ENCODE assay signal across 9 mouse cellular contexts in the genomic region with DNA sequence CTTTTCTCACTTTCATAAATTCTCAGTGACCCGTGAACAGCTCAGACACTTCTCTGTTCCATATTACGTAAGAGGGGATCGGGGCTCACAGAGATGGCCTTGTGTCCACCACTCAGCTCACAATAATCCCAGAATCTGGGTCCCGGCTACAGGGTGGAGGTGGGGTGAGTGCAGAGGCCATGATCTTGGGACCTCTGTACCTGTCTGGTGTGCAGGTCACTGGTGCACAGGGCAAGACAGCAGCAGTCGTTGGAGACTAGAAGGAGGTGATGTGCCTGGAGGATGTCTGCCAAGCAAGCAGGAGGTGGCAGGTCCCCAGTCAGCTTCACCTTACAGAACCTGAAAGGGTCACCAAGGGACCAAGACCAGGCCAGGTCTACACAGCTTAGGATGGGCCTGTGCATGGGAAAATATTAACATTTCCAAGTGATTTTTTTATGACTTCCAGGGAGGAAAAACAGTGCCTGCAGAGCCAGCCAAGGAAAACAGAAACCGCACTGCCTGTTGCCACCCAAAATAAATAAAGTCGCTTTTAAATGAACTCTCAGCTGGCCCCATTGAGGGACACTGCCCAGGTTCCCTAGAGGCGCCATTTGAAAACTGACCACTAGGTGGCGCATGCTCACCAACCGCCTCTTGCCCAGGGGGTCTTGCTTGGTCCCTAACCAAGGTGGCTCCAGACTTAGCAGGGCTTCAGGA. TPM values are rescaled to one million over a fixed set of nuclear protein-coding genes. Genes with fewer than 3 reads are reported as not detected.
DNase-seq lines count a peak whose midpoint lies in the region; ATAC-seq and TF ChIP-seq lines count a peak whose summit lies in the region.
"Had no signal": no experiment of that assay in that cellular context is flagged by ENCODE, and none has a peak within 500 bp of the region (broad histone marks: within the 10 kb centered on the region; RNA-seq: fewer than 3 reads in every experiment).

No protein-coding gene starts in this region.

- H3K27me3 ChIP-seq in heart, embryonic 11.5 days (ENCODE audit: control insufficient read depth, insufficient read depth, low read length), result peaks cover 13% of the 10 kb centered on the region
- H3K27me3 ChIP-seq in hindbrain, embryonic 14.5 days (ENCODE audit: control insufficient read depth, insufficient read depth, low read length), result no peaks in the 10 kb centered on the region
- no peaks in the 10 kb centered on the region for H3K27me3 ChIP-seq in liver, embryonic 16.5 days (ENCODE audit: control insufficient read depth, insufficient read depth, low read depth, low read length)
- H3K27me3 ChIP-seq in small intestine, adult 2 months (ENCODE audit: control insufficient read depth, insufficient read depth, low read length), result no peaks in the 10 kb centered on the region

- no peak overlapping the region for H3K4me3 ChIP-seq in heart, embryonic 11.5 days (ENCODE audit: low read depth, low read length)
- no peak overlapping the region for H3K4me3 ChIP-seq in hindbrain, embryonic 14.5 days (replicated peaks; ENCODE audit: low read length)
- H3K4me3 ChIP-seq in liver, embryonic 16.5 days (ENCODE audit: low read depth, low read length), result no peak overlapping the region
- peak overlapping the region; percentile 72; the same call in 1 of the 2 replicates for H3K4me3 ChIP-seq in small intestine, adult 2 months (ENCODE audit: low read depth, low read length)
- H3K4me3 ChIP-seq: liver, embryonic 15.5 days had no signal

- TF ChIP-seq POLR2A in small intestine, adult 2 months (IDR thresholded peaks at IDR 0.05; ENCODE audit: low read depth, low read length), result no peak

- H3K9ac ChIP-seq in heart, embryonic 11.5 days (ENCODE audit: low read depth, low read length), result no peak overlapping the region
- H3K9ac ChIP-seq in hindbrain, embryonic 14.5 days, result no peak overlapping the region
- H3K9ac ChIP-seq in liver, embryonic 16.5 days (ENCODE audit: low read depth, low read length), result no peak overlapping the region
- H3K9ac ChIP-seq: liver, embryonic 15.5 days had no signal

- ATAC-seq in heart, embryonic 11.5 days (replicated peaks; ENCODE audit: insufficient number of reproducible peaks, low FRiP score, low TSS enrichment), result no peak
- ATAC-seq in erythroblast, adult 5-6 weeks (replicated peaks; ENCODE audit: low FRiP score, poor library complexity, severe bottlenecking), result peak; percentile 75; the same call in 1 of the 2 replicates
- ATAC-seq in hindbrain, embryonic 14.5 days (ENCODE audit: low FRiP score), result no peak
- ATAC-seq in liver, embryonic 16.5 days (ENCODE audit: low read depth), result 0 out of 2 replicates have a peak, but pooled peaks have one; percentile 16

- H3K27ac ChIP-seq in heart, embryonic 11.5 days (ENCODE audit: low read depth, low read length), result no peak overlapping the region
- H3K27ac ChIP-seq in hindbrain, embryonic 14.5 days, result no peak overlapping the region
- H3K27ac ChIP-seq in liver, embryonic 16.5 days (ENCODE audit: low read length), result no peak overlapping the region
- H3K27ac ChIP-seq in small intestine, adult 2 months (ENCODE audit: insufficient read depth, low read depth, low read length), result peak overlapping the region; percentile 95
- H3K27ac ChIP-seq: liver, embryonic 15.5 days had no signal

- H3K4me2 ChIP-seq in heart, embryonic 11.5 days, result no peak overlapping the region
- H3K4me2 ChIP-seq in hindbrain, embryonic 14.5 days (replicated peaks), result no peak overlapping the region
- H3K4me2 ChIP-seq in liver, embryonic 16.5 days (ENCODE audit: low read depth, low read length), result no peak overlapping the region
- H3K4me2 ChIP-seq: liver, embryonic 15.5 days had no signal

- peak; percentile 97 for DNase-seq in heart, adult 11 months
- DNase-seq in Muller cell, postnatal 12 days (ENCODE audit: inconsistent ontology term), result peak; percentile 56
- peak; percentile 47 for DNase-seq in hindbrain, embryonic 14.5 days (ENCODE audit: low spot score)
- DNase-seq in cerebellum, adult 9-11 months, result no peak

- no peaks in the 10 kb centered on the region for H3K9me3 ChIP-seq in heart, embryonic 11.5 days (replicated peaks; ENCODE audit: control insufficient read depth, low read length)
- H3K9me3 ChIP-seq in hindbrain, embryonic 14.5 days (ENCODE audit: control insufficient read depth, low read length), result no peaks in the 10 kb centered on the region
- no peaks in the 10 kb centered on the region for H3K9me3 ChIP-seq in liver, embryonic 16.5 days (replicated peaks; ENCODE audit: control insufficient read depth, low read length)
- H3K9me3 ChIP-seq: liver, embryonic 15.5 days had no signal

- H3K36me3 ChIP-seq in heart, embryonic 11.5 days (ENCODE audit: control insufficient read depth, insufficient read depth, low read length), result no peaks in the 10 kb centered on the region
- H3K36me3 ChIP-seq in hindbrain, embryonic 14.5 days (replicated peaks; ENCODE audit: control insufficient read depth, insufficient read depth), result no peaks in the 10 kb centered on the region
- H3K36me3 ChIP-seq in liver, embryonic 16.5 days (ENCODE audit: control insufficient read depth, insufficient read depth), result no peaks in the 10 kb centered on the region
- H3K36me3 ChIP-seq in small intestine, adult 2 months (ENCODE audit: control insufficient read depth, insufficient read depth, low read length), result peaks cover 11% of the 10 kb centered on the region
- H3K36me3 ChIP-seq: liver, embryonic 15.5 days had no signal

- TF ChIP-seq CTCF in small intestine, adult 2 months (IDR thresholded peaks at IDR 0.05; ENCODE audit: extremely low read depth, insufficient read length, insufficient replicate concordance, low read depth, low read length), result peak; percentile 91

- no peaks in the 10 kb centered on the region for H3K4me1 ChIP-seq in heart, embryonic 11.5 days (ENCODE audit: control insufficient read depth, insufficient read depth, low read length)
- H3K4me1 ChIP-seq in hindbrain, embryonic 14.5 days (replicated peaks; ENCODE audit: control insufficient read depth, insufficient read depth, low read length), result no peaks in the 10 kb centered on the region
- H3K4me1 ChIP-seq in liver, embryonic 16.5 days (ENCODE audit: control insufficient read depth, low read depth, low read length), result no peaks in the 10 kb centered on the region
- peaks cover 25% of the 10 kb centered on the region for H3K4me1 ChIP-seq in small intestine, adult 2 months (ENCODE audit: control insufficient read depth, insufficient read depth, insufficient read length, low read length)
- H3K4me1 ChIP-seq: liver, embryonic 15.5 days had no signal

- WGBS in heart, embryonic 11.5 days (ENCODE audit: insufficient replicate concordance), result 40% methylated on average over 10 of the region's 10 CpGs
- 48% methylated on average over 10 of the region's 10 CpGs for WGBS in hindbrain, embryonic 14.5 days
- WGBS in liver, embryonic 16.5 days (ENCODE audit: insufficient replicate concordance), result 35% methylated on average over 10 of the region's 10 CpGs
- 14% methylated on average over 10 of the region's 10 CpGs for WGBS in small intestine, adult 2 months

RNA-seq across cellular contexts. Expression of a gene that starts 0.7 kb away (rescaled TPM):
- polyA plus RNA-seq in heart, embryonic 11.5 days (2014; fragmentation: Nextera tagmentation; extraction: Ambion mirVana), result not detected in 2 replicates
- total RNA-seq in erythroblast, adult 5-6 weeks (2015; ENCODE audit: low replicate concordance), result 4.4 and 11.1 TPM in 2 replicates
- 3.0 and 6.4 TPM in 2 replicates for total RNA-seq in erythroblast, adult 5-6 weeks (2017; ENCODE audit: low replicate concordance)
- 0.27 TPM in 1 of 2 replicates, not detected in the other for polyA plus RNA-seq in hindbrain, embryonic 14.5 days (2014; fragmentation: Nextera tagmentation; extraction: Ambion mirVana)
- polyA plus RNA-seq in liver, embryonic 16.5 days (2015; fragmentation: Nextera tagmentation; extraction: Ambion mirVana), result 0.68 and 1.0 TPM in 2 replicates
- polyA plus RNA-seq in small intestine, adult 2 months (2012; rRNA removed), result 23.6 and 51.0 TPM in 2 replicates

RNA-seq across cellular contexts. Expression of a gene that starts 56.9 kb away (rescaled TPM):
- polyA plus RNA-seq in heart, embryonic 11.5 days (2014; fragmentation: Nextera tagmentation; extraction: Ambion mirVana), result 3.8 and 4.7 TPM in 2 replicates
- 0.96 TPM in 1 of 2 replicates, not detected in the other for total RNA-seq in erythroblast, adult 5-6 weeks (2015; ENCODE audit: low replicate concordance)
- not detected in 2 replicates for total RNA-seq in erythroblast, adult 5-6 weeks (2017; ENCODE audit: low replicate concordance)
- polyA plus RNA-seq in hindbrain, embryonic 14.5 days (2014; fragmentation: Nextera tagmentation; extraction: Ambion mirVana), result 5.3 and 5.4 TPM in 2 replicates
- polyA plus RNA-seq in liver, embryonic 16.5 days (2015; fragmentation: Nextera tagmentation; extraction: Ambion mirVana), result 0.13 and 0.14 TPM in 2 replicates
- 58.9 and 93.7 TPM in 2 replicates for polyA plus RNA-seq in small intestine, adult 2 months (2012; rRNA removed)

Comparison
In these comparisons a context has a peak if more than half of its experiments do, and no peak if none do; other contexts are left out.
1. ATAC-seq: peak in erythroblast, adult 5-6 weeks (single experiment) and liver, embryonic 16.5 days (single experiment); none in heart, embryonic 11.5 days (single experiment) and hindbrain, embryonic 14.5 days (single experiment).
2. RNA of a gene that starts 0.7 kb away (polyA plus RNA-seq): 23.6 to 51.0 TPM in small intestine, adult 2 months; 0.68 to 1.0 TPM in liver, embryonic 16.5 days, 0.27 TPM in hindbrain, embryonic 14.5 days and not detected in heart, embryonic 11.5 days; every median in the first group is over 10 times any median in the second.